Mouse (Mus musculus): Measurements from ENCODE around the gene Sdc4. TPM values are rescaled to one million over a fixed set of nuclear protein-coding genes. Genes with fewer than 3 reads are reported as not detected.

Sdc4 gene
- total and polyA plus RNA-seq, 2 experiments, result 182 to 511 TPM

GRCm38 (mm10) chr2:164434681-164435080 lies 9.0 kb downstream of the Sdc4 start:
- TF ChIP-seq CTCF (IDR thresholded peaks at IDR 0.05; ENCODE audit: low read depth, low read length) (no peak), POLR2A (IDR thresholded peaks at IDR 0.05; ENCODE audit: extremely low read depth, insufficient read depth, low read length) (no peak)
- Histone ChIP-seq H3K79me2 (ENCODE audit: control insufficient read depth, insufficient read depth, low read length) (peaks cover 24% of the 10 kb centered on the region; the same call in 1 of the 2 replicates), H3K36me3 (ENCODE audit: control insufficient read depth, insufficient read depth, low read length) (peaks cover 27% of the 10 kb centered on the region), H3K4me3 (ENCODE audit: insufficient read depth, low read depth, low read length) (peak overlapping the region; percentile 6; the same call in 1 of the 2 replicates), H3K27ac (replicated peaks; ENCODE audit: insufficient read depth, low read depth, low read length) (peak overlapping the region; percentile 91), H3K4me1 (ENCODE audit: control insufficient read depth, insufficient read depth, low read length) (peaks cover 53% of the 10 kb centered on the region), H3K27me3 (ENCODE audit: control insufficient read depth, insufficient read depth, low read length) (no peaks in the 10 kb centered on the region), H3K9ac (ENCODE audit: low read depth, low read length) (peak overlapping the region; percentile 58)
- WGBS, result 23% methylated on average over 3 of the region's 3 CpGs
- peak; percentile 73 for DNase-seq (ENCODE audit: extremely low read depth, low read depth, low spot score)

GRCm38 (mm10) chr2:164433278-164433895 lies 10.3 kb downstream of the Sdc4 start:
- H3K36me3 ChIP-seq (ENCODE audit: control insufficient read depth, insufficient read depth, low read length), result peaks cover 34% of the 10 kb centered on the region
- H3K27ac ChIP-seq (replicated peaks; ENCODE audit: insufficient read depth, low read depth, low read length), result peak overlapping the region; percentile 91
- H3K27me3 ChIP-seq (ENCODE audit: control insufficient read depth, insufficient read depth, low read length), result no peaks in the 10 kb centered on the region
- peaks cover 24% of the 10 kb centered on the region; the same call in 1 of the 2 replicates for H3K79me2 ChIP-seq (ENCODE audit: control insufficient read depth, insufficient read depth, low read length)
- no peak for TF ChIP-seq CTCF (IDR thresholded peaks at IDR 0.05; ENCODE audit: low read depth, low read length)
- TF ChIP-seq POLR2A (IDR thresholded peaks at IDR 0.05; ENCODE audit: extremely low read depth, insufficient read depth, low read length), result no peak
- DNase-seq (ENCODE audit: extremely low read depth, low read depth, low spot score), result peak; percentile 90
- peaks cover 62% of the 10 kb centered on the region for H3K4me1 ChIP-seq (ENCODE audit: control insufficient read depth, insufficient read depth, low read length)
- H3K4me3 ChIP-seq (ENCODE audit: insufficient read depth, low read depth, low read length), result peak overlapping the region; percentile 2; the same call in 1 of the 2 replicates
- H3K9ac ChIP-seq (ENCODE audit: low read depth, low read length), result peak overlapping the region; percentile 58
- WGBS, result 24% methylated on average over 9 of the region's 9 CpGs

- H3K9ac ChIP-seq (ENCODE audit: low read depth, low read length), result peak overlapping the region; percentile 42
- H3K27ac ChIP-seq (replicated peaks; ENCODE audit: insufficient read depth, low read depth, low read length), result peak overlapping the region; percentile 76
- WGBS, result 10% methylated on average over 22 of the region's 22 CpGs
- peak; percentile 84 for DNase-seq (ENCODE audit: extremely low read depth, low read depth, low spot score)
- peak overlapping the region; percentile 41; the same call in 1 of the 2 replicates for H3K4me3 ChIP-seq (ENCODE audit: insufficient read depth, low read depth, low read length)
- H3K36me3 ChIP-seq (ENCODE audit: control insufficient read depth, insufficient read depth, low read length), result peaks cover 41% of the 10 kb centered on the region
- TF ChIP-seq CTCF (IDR thresholded peaks at IDR 0.05; ENCODE audit: low read depth, low read length), result no peak
- 0 out of 2 replicates have a peak, but pooled peaks have one; percentile 10 for TF ChIP-seq POLR2A (IDR thresholded peaks at IDR 0.05; ENCODE audit: extremely low read depth, insufficient read depth, low read length)
- H3K79me2 ChIP-seq (ENCODE audit: control insufficient read depth, insufficient read depth, low read length), result peaks cover 24% of the 10 kb centered on the region; the same call in 1 of the 2 replicates
- H3K27me3 ChIP-seq (ENCODE audit: control insufficient read depth, insufficient read depth, low read length), result no peaks in the 10 kb centered on the region
- peaks cover 63% of the 10 kb centered on the region for H3K4me1 ChIP-seq (ENCODE audit: control insufficient read depth, insufficient read depth, low read length)
Measured at GRCm38 (mm10) chr2:164432541-164433191, 11.0 kb downstream of the Sdc4 start.

GRCm38 (mm10) chr2:164431676-164432465 lies 11.8 kb downstream of the Sdc4 start:
- TF ChIP-seq POLR2A (IDR thresholded peaks at IDR 0.05; ENCODE audit: extremely low read depth, insufficient read depth, low read length), result no peak
- peak overlapping the region; percentile 42 for H3K9ac ChIP-seq (ENCODE audit: low read depth, low read length)
- peaks cover 49% of the 10 kb centered on the region for H3K36me3 ChIP-seq (ENCODE audit: control insufficient read depth, insufficient read depth, low read length)
- H3K79me2 ChIP-seq (ENCODE audit: control insufficient read depth, insufficient read depth, low read length), result peaks cover 19% of the 10 kb centered on the region; the same call in 1 of the 2 replicates
- 27% methylated on average over 9 of the region's 9 CpGs for WGBS
- peak overlapping the region; percentile 76 for H3K27ac ChIP-seq (replicated peaks; ENCODE audit: insufficient read depth, low read depth, low read length)
- H3K4me3 ChIP-seq (ENCODE audit: insufficient read depth, low read depth, low read length), result no peak overlapping the region
- peak; percentile 90 for DNase-seq (ENCODE audit: extremely low read depth, low read depth, low spot score)
- no peaks in the 10 kb centered on the region for H3K27me3 ChIP-seq (ENCODE audit: control insufficient read depth, insufficient read depth, low read length)
- H3K4me1 ChIP-seq (ENCODE audit: control insufficient read depth, insufficient read depth, low read length), result peaks cover 66% of the 10 kb centered on the region

- peaks cover 73% of the 10 kb centered on the region for H3K4me1 ChIP-seq (ENCODE audit: control insufficient read depth, insufficient read depth, low read length)
- peak overlapping the region; percentile 66 for H3K27ac ChIP-seq (replicated peaks; ENCODE audit: insufficient read depth, low read depth, low read length)
- TF ChIP-seq CTCF (IDR thresholded peaks at IDR 0.05; ENCODE audit: low read depth, low read length), result 0 out of 2 replicates have a peak, but pooled peaks have one; percentile 19
- no peak for TF ChIP-seq POLR2A (IDR thresholded peaks at IDR 0.05; ENCODE audit: extremely low read depth, insufficient read depth, low read length)
- H3K36me3 ChIP-seq (ENCODE audit: control insufficient read depth, insufficient read depth, low read length), result peaks cover 60% of the 10 kb centered on the region
- peak; percentile 37 for DNase-seq (ENCODE audit: extremely low read depth, low read depth, low spot score)
- H3K4me3 ChIP-seq (ENCODE audit: insufficient read depth, low read depth, low read length), result no peak overlapping the region
- peak overlapping the region; percentile 29; the same call in 1 of the 2 replicates for H3K9ac ChIP-seq (ENCODE audit: low read depth, low read length)
- H3K27me3 ChIP-seq (ENCODE audit: control insufficient read depth, insufficient read depth, low read length), result no peaks in the 10 kb centered on the region
- 35% methylated on average over 7 of the region's 7 CpGs for WGBS
- H3K79me2 ChIP-seq (ENCODE audit: control insufficient read depth, insufficient read depth, low read length), result peaks cover 10% of the 10 kb centered on the region; the same call in 1 of the 2 replicates
Measured at GRCm38 (mm10) chr2:164430697-164431096, 13.0 kb downstream of the Sdc4 start.

Measured in liver, adult 2 months (tissue).